Mouse (Mus musculus) lung, adult 2 months (tissue): ENCODE results near the gene Hyal1.

Experiments
- CTCF ChIP-seq: fragments of 200-500 bp; IDR thresholded peaks from 2 replicates; pipeline ENCODE4 v1.5.1; 2011; ENCODE audit warnings: mild to moderate bottlenecking, low read length, control low read depth; ENCODE audit not compliant: insufficient read depth
- POLR2A ChIP-seq: fragments of 200-500 bp; IDR thresholded peaks from 2 replicates; pipeline ENCODE4 v1.6.1; 2011; ENCODE audit warnings: low read depth, mild to moderate bottlenecking, control low read depth, low read length, borderline replicate concordance; ENCODE audit errors: extremely low read depth

GRCm38 (mm10) chr9:107543299-107543698, 33.4 kb upstream of the Hyal1 start:
- no peak for TF ChIP-seq CTCF
- no peak for TF ChIP-seq POLR2A
